Mouse (Mus musculus): ENCODE data around the gene Wnt9a.
A peak's percentile ranks its signal among the peaks of the same experiment; 100 is the strongest.

- TF ChIP-seq MAX (IDR thresholded peaks at IDR 0.05) (no peak), CTCF (IDR thresholded peaks at IDR 0.05; ENCODE audit: control insufficient read depth, insufficient read depth, insufficient read length) (peak; percentile 57), USF1 (IDR thresholded peaks at IDR 0.05; ENCODE audit: low read depth) (no peak), MYOG (IDR thresholded peaks at IDR 0.05; ENCODE audit: control insufficient read depth, extremely low read depth, insufficient read length) (no peak), CEBPB (IDR thresholded peaks at IDR 0.05; ENCODE audit: low read depth) (no peak)
Measured at GRCm38 (mm10) chr11:59330560-59330959, 23.8 kb downstream of the Wnt9a start.

Measured in C2C12 (cell line).